Mouse (Mus musculus): ENCODE data around the gene Gm1673.
"Not testable (repeated sequence)": the region's sequence is repeated elsewhere in the genome, so short reads cannot be mapped to it uniquely, and the experiment has no call there.

Gm1673 gene

GRCm38 (mm10) chr5:33983309-33984121 is at the start of gene Gm1673:
Gene Gm1673, plus strand, starts transcription at chr5:33983433.
- peak; percentile 87 for DNase-seq

GRCm38 (mm10) chr5:33934081-33934480 is 49.2 kb upstream of the Gm1673 start:
- DNase-seq, result no peak

GRCm38 (mm10) chr5:33934877-33935276 is 48.4 kb upstream of the Gm1673 start:
- no peak for DNase-seq

GRCm38 (mm10) chr5:33935700-33936111 is 47.5 kb upstream of the Gm1673 start:
- DNase-seq, result no peak

- DNase-seq, result peak; percentile 98
Measured at GRCm38 (mm10) chr5:33936120-33936707, 47.0 kb upstream of the Gm1673 start, which contains the start of gene Nelfa. Gene Nelfa, minus strand, starts transcription at chr5:33936413.

- DNase-seq, result no peak
Measured at GRCm38 (mm10) chr5:33937230-33937629, 46.0 kb upstream of the Gm1673 start.

- no peak for DNase-seq
Measured at GRCm38 (mm10) chr5:33938448-33938847, 44.8 kb upstream of the Gm1673 start.

- DNase-seq, result not testable (repeated sequence)
Measured at GRCm38 (mm10) chr5:33947035-33947434, 36.2 kb upstream of the Gm1673 start.

- no peak for DNase-seq
Measured at GRCm38 (mm10) chr5:33948314-33948713, 34.9 kb upstream of the Gm1673 start.

- peak; percentile 39 for DNase-seq
Measured at GRCm38 (mm10) chr5:33953471-33954185, 29.6 kb upstream of the Gm1673 start.

- peak; percentile 89 for DNase-seq
Measured at GRCm38 (mm10) chr5:33954354-33954753, 28.9 kb upstream of the Gm1673 start.

- no peak for DNase-seq
Measured at GRCm38 (mm10) chr5:33955868-33956267, 27.4 kb upstream of the Gm1673 start.

GRCm38 (mm10) chr5:33959382-33959781 is 23.9 kb upstream of the Gm1673 start:
- no peak for DNase-seq

GRCm38 (mm10) chr5:33974736-33975135 is 8.5 kb upstream of the Gm1673 start:
- DNase-seq, result peak; percentile 48

- DNase-seq, result no peak
Measured at GRCm38 (mm10) chr5:33976267-33976666, 7.0 kb upstream of the Gm1673 start.

- no peak for DNase-seq
Measured at GRCm38 (mm10) chr5:33982731-33983259, 438 bp upstream of the Gm1673 start.

- DNase-seq, result peak; percentile 79
Measured at GRCm38 (mm10) chr5:33994671-33995625, 11.7 kb downstream of the Gm1673 start.

- peak; percentile 92 for DNase-seq
Measured at GRCm38 (mm10) chr5:33995843-33996693, 12.8 kb downstream of the Gm1673 start, which contains the start of gene Nat8l. Gene Nat8l, plus strand, starts transcription at chr5:33995984.

- DNase-seq, result no peak
Measured at GRCm38 (mm10) chr5:33996694-33997045, 13.4 kb downstream of the Gm1673 start.

GRCm38 (mm10) chr5:33997051-33997741 is 14.0 kb downstream of the Gm1673 start:
- peak; percentile 78 for DNase-seq

Measured in cerebellum, adult 9-10 months (tissue).